Mouse (Mus musculus) C2C12 (cell line): ENCODE results near the gene Rhbdl1.

Source experiments
- CEBPB ChIP-seq: IDR thresholded peaks from one replicate; pipeline ENCODE4 v1.6.1; 2011; ENCODE audit warnings: low read depth, mild to moderate bottlenecking, control low read depth, moderate library complexity
- CTCF ChIP-seq: IDR thresholded peaks from one replicate; pipeline ENCODE4 v1.5.1; 2011; ENCODE audit not compliant: control insufficient read depth, insufficient read depth, insufficient read length
- MAX ChIP-seq: IDR thresholded peaks from one replicate; pipeline ENCODE4 v1.6.1; 2011; ENCODE audit warnings: mild to moderate bottlenecking, control low read depth
- MYOG ChIP-seq: IDR thresholded peaks from one replicate; pipeline ENCODE4 v1.6.1; 2011; ENCODE audit not compliant: control insufficient read depth, insufficient read length; ENCODE audit errors: extremely low read depth
- USF1 ChIP-seq: IDR thresholded peaks from one replicate; pipeline ENCODE4 v1.6.1; 2011; ENCODE audit warnings: low read depth, mild to moderate bottlenecking, control low read depth, moderate library complexity

DNA sequence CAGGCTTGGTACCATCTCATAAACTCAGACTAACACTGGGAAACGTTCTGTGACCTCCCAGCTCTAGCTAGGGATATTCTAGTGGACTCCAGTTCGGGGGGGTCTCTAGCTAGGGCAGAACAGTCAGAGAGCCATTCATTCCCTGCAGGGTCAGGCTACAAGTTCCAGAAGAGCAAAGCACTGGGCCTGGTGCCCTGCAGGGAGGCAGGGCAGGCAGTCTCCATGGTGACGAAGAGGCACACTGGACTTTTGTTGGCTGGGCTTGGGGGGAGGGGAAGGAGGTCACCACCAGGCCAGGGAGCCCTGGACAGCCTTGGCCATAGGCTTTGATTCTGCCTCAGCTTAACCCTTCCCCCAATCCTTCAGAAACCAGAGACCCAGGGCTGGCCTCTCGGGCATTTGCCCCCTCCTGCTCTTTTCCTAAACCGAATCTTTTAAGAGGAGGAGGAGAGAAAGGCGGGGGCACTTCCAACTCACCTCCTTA, 41.4 kb downstream of the Rhbdl1 start, which contains the start of gene AC134908.4:
- no peak for TF ChIP-seq CTCF
- TF ChIP-seq CEBPB = no peak
- TF ChIP-seq USF1 = no peak
- TF ChIP-seq MAX = no peak
- no peak for TF ChIP-seq MYOG
